Mouse (Mus musculus): ENCODE results near the gene Hist1h3c. TPM values are rescaled to one million over a fixed set of nuclear protein-coding genes. Genes with fewer than 3 reads are reported as not detected.

The Hist1h3c gene
- total and polyA plus RNA-seq, 2 experiments, result 0.20 to 8.0 TPM

- H3K27me3 ChIP-seq (ENCODE audit: control insufficient read depth, insufficient read depth, low read length), result no peaks in the 10 kb centered on the region
- TF ChIP-seq POLR2A (IDR thresholded peaks at IDR 0.05; ENCODE audit: extremely low read depth, insufficient read depth, low read length), result no peak
- TF ChIP-seq CTCF (IDR thresholded peaks at IDR 0.05; ENCODE audit: low read depth, low read length), result no peak
- WGBS, result 69% methylated on average over 5 of the region's 5 CpGs
- no peaks in the 10 kb centered on the region for H3K79me2 ChIP-seq (ENCODE audit: control insufficient read depth, insufficient read depth, low read length)
- no peak overlapping the region for H3K9ac ChIP-seq (ENCODE audit: low read depth, low read length)
- H3K4me3 ChIP-seq (ENCODE audit: insufficient read depth, low read depth, low read length), result no peak overlapping the region
- no peak overlapping the region for H3K27ac ChIP-seq (replicated peaks; ENCODE audit: insufficient read depth, low read depth, low read length)
- peaks cover 7% of the 10 kb centered on the region; the same call in 1 of the 2 replicates for H3K4me1 ChIP-seq (ENCODE audit: control insufficient read depth, insufficient read depth, low read length)
- H3K36me3 ChIP-seq (ENCODE audit: control insufficient read depth, insufficient read depth, low read length), result no peaks in the 10 kb centered on the region
- no peak for DNase-seq (ENCODE audit: extremely low read depth, low read depth, low spot score)
Measured at GRCm38 (mm10) chr13:23768834-23769397, 23.5 kb upstream of the Hist1h3c start.

GRCm38 (mm10) chr13:23766772-23767171, 21.4 kb upstream of the Hist1h3c start:
- Histone ChIP-seq H3K79me2 (ENCODE audit: control insufficient read depth, insufficient read depth, low read length) (no peaks in the 10 kb centered on the region), H3K27me3 (ENCODE audit: control insufficient read depth, insufficient read depth, low read length) (no peaks in the 10 kb centered on the region), H3K36me3 (ENCODE audit: control insufficient read depth, insufficient read depth, low read length) (no peaks in the 10 kb centered on the region), H3K9ac (ENCODE audit: low read depth, low read length) (no peak overlapping the region), H3K4me3 (ENCODE audit: insufficient read depth, low read depth, low read length) (no peak overlapping the region), H3K27ac (replicated peaks; ENCODE audit: insufficient read depth, low read depth, low read length) (no peak overlapping the region), H3K4me1 (ENCODE audit: control insufficient read depth, insufficient read depth, low read length) (peaks cover 7% of the 10 kb centered on the region; the same call in 1 of the 2 replicates)
- peak; percentile 91 for DNase-seq (ENCODE audit: extremely low read depth, low read depth, low spot score)
- no peak for TF ChIP-seq POLR2A (IDR thresholded peaks at IDR 0.05; ENCODE audit: extremely low read depth, insufficient read depth, low read length)
- TF ChIP-seq CTCF (IDR thresholded peaks at IDR 0.05; ENCODE audit: low read depth, low read length), result no peak

- no peak overlapping the region for H3K4me3 ChIP-seq (ENCODE audit: insufficient read depth, low read depth, low read length)
- no peak overlapping the region for H3K27ac ChIP-seq (replicated peaks; ENCODE audit: insufficient read depth, low read depth, low read length)
Measured at GRCm38 (mm10) chr13:23765172-23765513, 19.7 kb upstream of the Hist1h3c start.

GRCm38 (mm10) chr13:23764324-23765171, 19.1 kb upstream of the Hist1h3c start:
- no peaks in the 10 kb centered on the region for H3K27me3 ChIP-seq (ENCODE audit: control insufficient read depth, insufficient read depth, low read length)
- no peak overlapping the region for H3K4me3 ChIP-seq (ENCODE audit: insufficient read depth, low read depth, low read length)
- no peak overlapping the region for H3K27ac ChIP-seq (replicated peaks; ENCODE audit: insufficient read depth, low read depth, low read length)
- DNase-seq (ENCODE audit: extremely low read depth, low read depth, low spot score), result no peak
- no peak overlapping the region for H3K9ac ChIP-seq (ENCODE audit: low read depth, low read length)
- peaks cover 14% of the 10 kb centered on the region; the same call in 1 of the 2 replicates for H3K4me1 ChIP-seq (ENCODE audit: control insufficient read depth, insufficient read depth, low read length)
- no peaks in the 10 kb centered on the region for H3K36me3 ChIP-seq (ENCODE audit: control insufficient read depth, insufficient read depth, low read length)
- TF ChIP-seq POLR2A (IDR thresholded peaks at IDR 0.05; ENCODE audit: extremely low read depth, insufficient read depth, low read length), result no peak
- no peak for TF ChIP-seq CTCF (IDR thresholded peaks at IDR 0.05; ENCODE audit: low read depth, low read length)
- WGBS, result 57% methylated on average over 12 of the region's 12 CpGs
- no peaks in the 10 kb centered on the region for H3K79me2 ChIP-seq (ENCODE audit: control insufficient read depth, insufficient read depth, low read length)

More at GRCm38 (mm10) chr13:23765172-23765513, 19.7 kb upstream of the Hist1h3c start:
- TF ChIP-seq POLR2A (IDR thresholded peaks at IDR 0.05; ENCODE audit: extremely low read depth, insufficient read depth, low read length) (no peak), CTCF (IDR thresholded peaks at IDR 0.05; ENCODE audit: low read depth, low read length) (no peak)
- Histone ChIP-seq H3K9ac (ENCODE audit: low read depth, low read length) (no peak overlapping the region), H3K4me1 (ENCODE audit: control insufficient read depth, insufficient read depth, low read length) (peaks cover 12% of the 10 kb centered on the region; the same call in 1 of the 2 replicates), H3K27me3 (ENCODE audit: control insufficient read depth, insufficient read depth, low read length) (no peaks in the 10 kb centered on the region), H3K36me3 (ENCODE audit: control insufficient read depth, insufficient read depth, low read length) (no peaks in the 10 kb centered on the region), H3K79me2 (ENCODE audit: control insufficient read depth, insufficient read depth, low read length) (no peaks in the 10 kb centered on the region)
- DNase-seq (ENCODE audit: extremely low read depth, low read depth, low spot score), result no peak
- 92% methylated on average over 1 of the region's 1 CpGs for WGBS

GRCm38 (mm10) chr13:23763586-23764323, 18.4 kb upstream of the Hist1h3c start, which contains the start of gene Hist1h1a:
Hist1h1a (plus strand) TSS chr13:23763666.
- Histone ChIP-seq H3K9ac (ENCODE audit: low read depth, low read length) (peak within 1 kb of the TSS; percentile 74), H3K4me1 (ENCODE audit: control insufficient read depth, insufficient read depth, low read length) (peaks cover 14% of the 10 kb centered on the region; the same call in 1 of the 2 replicates), H3K27me3 (ENCODE audit: control insufficient read depth, insufficient read depth, low read length) (no peaks in the 10 kb centered on the region), H3K4me3 (ENCODE audit: insufficient read depth, low read depth, low read length) (peak within 1 kb of the TSS; percentile 69), H3K36me3 (ENCODE audit: control insufficient read depth, insufficient read depth, low read length) (no peaks in the 10 kb centered on the region), H3K27ac (replicated peaks; ENCODE audit: insufficient read depth, low read depth, low read length) (peak within 1 kb of the TSS; percentile 65), H3K79me2 (ENCODE audit: control insufficient read depth, insufficient read depth, low read length) (no peaks in the 10 kb centered on the region)
- 6% methylated on average over 34 of the region's 34 CpGs for WGBS
- no peak for TF ChIP-seq CTCF (IDR thresholded peaks at IDR 0.05; ENCODE audit: low read depth, low read length)
- 0 out of 2 replicates have a peak, but pooled peaks have one; percentile 49 for TF ChIP-seq POLR2A (IDR thresholded peaks at IDR 0.05; ENCODE audit: extremely low read depth, insufficient read depth, low read length)
- DNase-seq (ENCODE audit: extremely low read depth, low read depth, low spot score), result peak; percentile 87
